Mouse (Mus musculus) kidney, embryonic 15.5 days (tissue): ENCODE results near the gene Lins1. TPM values are rescaled to one million over a fixed set of nuclear protein-coding genes. Genes with fewer than 3 reads are reported as not detected.

Experiments used
- polyA plus RNA-seq: library from polyadenylated mRNA; unstranded; fragments of >200 nt; fragmentation: Nextera tagmentation; extraction: Ambion mirVana; gene quantifications from 2 replicates; pipeline ENCODE4 v1.2.1, GENCODE M21; 2015

Gene Lins1
- polyA plus RNA-seq, 1 experiment from 2014 or later = 16.9 TPM

Other genes starting within 250 kb of the Lins1 start
- 16.9 and 17.3 TPM in 2 replicates for gene Asb7, start 293 bp upstream of the Lins1 start, polyA plus RNA-seq
- gene Cers3, start 53.6 kb downstream of the Lins1 start, polyA plus RNA-seq = 1.2 and 1.3 TPM in 2 replicates
- 4.6 TPM in 2 replicates for gene Adamts17, start 149.8 kb downstream of the Lins1 start, polyA plus RNA-seq